ENCODE assay signal across 21 mouse cellular contexts in the genomic region with DNA sequence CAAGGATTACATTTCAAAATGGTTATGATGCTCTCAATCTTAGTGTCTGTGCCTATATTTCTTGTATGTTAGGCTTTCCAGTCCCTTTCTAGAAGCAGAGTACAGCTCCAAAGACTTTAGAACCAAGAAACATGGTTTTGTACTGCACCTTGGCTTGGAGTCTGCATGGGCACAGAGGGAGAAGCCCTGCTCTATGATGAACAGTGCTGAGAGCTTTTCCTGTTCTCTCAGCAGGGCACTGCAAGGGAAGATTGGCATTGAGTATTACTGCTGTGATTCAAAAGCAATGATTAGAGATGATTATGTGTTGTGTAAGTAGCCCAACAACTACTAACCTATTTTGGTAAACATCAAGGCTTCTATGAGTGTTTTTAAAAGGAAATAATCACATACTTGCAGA. TPM values are rescaled to one million over a fixed set of nuclear protein-coding genes. Genes with fewer than 3 reads are reported as not detected.
A peak's percentile ranks its signal among the peaks of the same experiment; 100 is the strongest.
DNase-seq lines count a peak whose midpoint lies in the region; ATAC-seq and TF ChIP-seq lines count a peak whose summit lies in the region.
"Had no signal": no experiment of that assay in that cellular context is flagged by ENCODE, and none has a peak within 500 bp of the region (broad histone marks: within the 10 kb centered on the region; RNA-seq: fewer than 3 reads in every experiment).

No protein-coding gene starts in this region.

- H3K9me3 ChIP-seq in kidney, embryonic 14.5 days (ENCODE audit: control insufficient read depth, low read length) = no peaks in the 10 kb centered on the region
- H3K9me3 ChIP-seq: embryonic facial prominence, embryonic 13.5 days; forebrain, embryonic 13.5 days; heart, embryonic 15.5 days; hindbrain, embryonic 10.5 days; intestine, embryonic 15.5 days had no signal

- no peak overlapping the region for H3K4me3 ChIP-seq in layer of hippocampus, adult 2 months
- H3K4me3 ChIP-seq in kidney, embryonic 14.5 days (ENCODE audit: low read length) = no peak overlapping the region
- H3K4me3 ChIP-seq: embryonic facial prominence, embryonic 13.5 days; forebrain, embryonic 13.5 days; heart, adult 2 months; heart, embryonic 15.5 days; hindbrain, embryonic 10.5 days; intestine, embryonic 15.5 days had no signal

- TF ChIP-seq POLR2A in brain, embryonic 14.5 days (IDR thresholded peaks at IDR 0.05; ENCODE audit: borderline replicate concordance, extremely low read depth, insufficient read depth, insufficient read length, poor library complexity, severe bottlenecking) = no peak

- no peaks in the 10 kb centered on the region for H3K4me1 ChIP-seq in kidney, embryonic 14.5 days (ENCODE audit: control insufficient read depth, insufficient read depth, low read length)
- H3K4me1 ChIP-seq: forebrain, embryonic 13.5 days; intestine, embryonic 15.5 days had no signal

- TF ChIP-seq CTCF in brain, embryonic 14.5 days (IDR thresholded peaks at IDR 0.05; ENCODE audit: borderline replicate concordance, extremely low read depth, insufficient read depth, insufficient read length) = no peak
- no peak for TF ChIP-seq CTCF in layer of hippocampus, adult 2 months (conservative IDR thresholded peaks at IDR 0.05)

- no peaks in the 10 kb centered on the region for H3K27me3 ChIP-seq in kidney, embryonic 14.5 days (ENCODE audit: control insufficient read depth, insufficient read depth, low read length)
- H3K27me3 ChIP-seq: embryonic facial prominence, embryonic 13.5 days; forebrain, embryonic 13.5 days; heart, embryonic 15.5 days; intestine, embryonic 15.5 days had no signal

- peak; percentile 4 for DNase-seq in brain, embryonic 14.5 days (ENCODE audit: low read depth)
- DNase-seq in cerebellum, adult 11-12 months = peak; percentile 75
- peak; percentile 83 for DNase-seq in cerebellum, adult 9-10 months
- peak; percentile 63 to 71 for DNase-seq in cerebellum, postnatal 25 days
- DNase-seq in layer of hippocampus, adult 2 months (ENCODE audit: low spot score in 2 of 2) = no peak
- DNase-seq in urinary bladder, postnatal 10 days (ENCODE audit: low spot score) = no peak
- DNase-seq: adrenal gland, adult 8-10 months; adrenal gland, postnatal 36 days; gastrocnemius, postnatal 14 days; heart, adult 2 months; heart, postnatal 14 days; kidney, adult 18-20 months had no signal

- H3K36me3 ChIP-seq in kidney, embryonic 14.5 days (ENCODE audit: control insufficient read depth, insufficient read depth, low read length) = no peaks in the 10 kb centered on the region
- H3K36me3 ChIP-seq: embryonic facial prominence, embryonic 13.5 days; heart, embryonic 15.5 days; hindbrain, embryonic 10.5 days; intestine, embryonic 15.5 days had no signal

- no peak overlapping the region for H3K9ac ChIP-seq in kidney, embryonic 14.5 days (ENCODE audit: low read depth, low read length)
- H3K9ac ChIP-seq: embryonic facial prominence, embryonic 13.5 days; forebrain, embryonic 13.5 days; forebrain, postnatal 0 days; heart, embryonic 15.5 days; hindbrain, embryonic 14.5 days; intestine, embryonic 15.5 days had no signal

- ATAC-seq in kidney, embryonic 14.5 days (ENCODE audit: low FRiP score, low TSS enrichment) = no peak
- ATAC-seq: intestine, embryonic 15.5 days had no signal

- no peak overlapping the region for H3K27ac ChIP-seq in layer of hippocampus, adult 2 months
- H3K27ac ChIP-seq in kidney, embryonic 14.5 days (ENCODE audit: low read depth, low read length) = no peak overlapping the region
- H3K27ac ChIP-seq: embryonic facial prominence, embryonic 13.5 days; forebrain, embryonic 13.5 days; heart, adult 2 months; heart, embryonic 15.5 days; hindbrain, embryonic 10.5 days; hindbrain, embryonic 14.5 days; intestine, embryonic 15.5 days had no signal

- no peak overlapping the region for H3K4me2 ChIP-seq in kidney, embryonic 14.5 days (replicated peaks; ENCODE audit: low read depth, low read length)
- H3K4me2 ChIP-seq: embryonic facial prominence, embryonic 13.5 days; forebrain, embryonic 13.5 days; heart, embryonic 11.5 days; heart, embryonic 15.5 days; hindbrain, embryonic 14.5 days; intestine, embryonic 15.5 days had no signal

RNA-seq across cellular contexts. Expression of a gene that starts 1.6 kb away (rescaled TPM):
- 0.33 and 0.44 TPM in 2 replicates for polyA plus RNA-seq in brain, embryonic 14.5 days (2012; rRNA removed)
- total RNA-seq in layer of hippocampus, adult 2 months (2021) = 1 to 10 TPM; 2.0 to 2.1 TPM
- 0.49 and 0.57 TPM in 2 replicates for polyA plus RNA-seq in kidney, embryonic 14.5 days (2014; fragmentation: Nextera tagmentation; extraction: Ambion mirVana)

Comparison
In these comparisons a context has a peak if more than half of its experiments do, and no peak if none do; other contexts are left out.
1. DNase-seq: peak in brain, embryonic 14.5 days (single experiment), cerebellum, adult 11-12 months (single experiment), cerebellum, adult 9-10 months (single experiment) and cerebellum, postnatal 25 days (2 of 2); none in layer of hippocampus, adult 2 months (0 of 2) and urinary bladder, postnatal 10 days (single experiment).